Mouse (Mus musculus): ENCODE data around the gene Lsamp.

Gene Lsamp

GRCm38 (mm10) chr16:40271859-40272258 lies 287.7 kb downstream of the Lsamp start:
- DNase-seq (ENCODE audit: low spot score) = no peak

GRCm38 (mm10) chr16:40290132-40290531 lies 306.0 kb downstream of the Lsamp start:
- no peak for DNase-seq (ENCODE audit: low spot score)

- no peak for DNase-seq (ENCODE audit: low spot score)
These were observed 310.2 kb downstream of the Lsamp start for GRCm38 (mm10) chr16:40294296-40294882.

DNA sequence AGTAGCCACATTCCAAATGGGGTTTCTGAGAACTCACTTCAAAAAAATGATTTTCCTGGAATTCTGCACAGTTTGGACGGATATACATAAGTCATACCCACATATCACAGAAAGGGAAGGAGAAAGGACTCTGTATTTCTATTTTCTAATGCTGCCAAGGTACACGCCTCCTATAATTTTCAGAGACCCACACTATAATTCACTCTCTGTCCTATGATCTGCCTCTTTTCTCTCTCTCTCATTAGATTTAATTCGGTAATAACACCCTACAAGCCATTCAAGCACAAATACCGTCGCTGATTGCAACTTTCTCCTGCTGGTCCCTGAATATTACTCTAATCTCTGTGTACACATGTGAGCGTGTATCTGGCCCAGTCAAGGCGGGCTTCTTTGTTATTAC lies 311.1 kb downstream of the Lsamp start:
- no peak for DNase-seq (ENCODE audit: low spot score)

DNA sequence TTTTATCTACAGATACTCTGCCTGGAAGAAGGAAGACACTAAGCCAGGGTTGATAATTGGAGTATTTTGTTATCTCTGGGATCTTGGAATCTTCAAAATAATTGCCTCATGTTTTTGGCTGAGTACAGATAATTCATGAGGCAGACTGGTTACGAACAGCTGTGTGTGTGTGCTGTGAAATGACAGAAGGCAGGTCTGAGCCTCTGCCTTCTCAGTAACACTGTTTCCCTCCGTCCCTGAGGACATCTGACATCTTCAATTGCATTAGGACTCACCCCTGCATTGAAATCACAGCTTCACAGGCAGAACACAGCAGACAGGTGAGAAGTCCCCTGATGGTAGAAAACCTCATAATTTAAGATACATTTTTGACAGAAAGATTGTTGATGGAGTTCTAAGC lies 323.5 kb downstream of the Lsamp start:
- DNase-seq (ENCODE audit: low spot score) = no peak

- DNase-seq (ENCODE audit: low spot score) = no peak
These were observed 332.0 kb downstream of the Lsamp start for GRCm38 (mm10) chr16:40316199-40316598.

DNA sequence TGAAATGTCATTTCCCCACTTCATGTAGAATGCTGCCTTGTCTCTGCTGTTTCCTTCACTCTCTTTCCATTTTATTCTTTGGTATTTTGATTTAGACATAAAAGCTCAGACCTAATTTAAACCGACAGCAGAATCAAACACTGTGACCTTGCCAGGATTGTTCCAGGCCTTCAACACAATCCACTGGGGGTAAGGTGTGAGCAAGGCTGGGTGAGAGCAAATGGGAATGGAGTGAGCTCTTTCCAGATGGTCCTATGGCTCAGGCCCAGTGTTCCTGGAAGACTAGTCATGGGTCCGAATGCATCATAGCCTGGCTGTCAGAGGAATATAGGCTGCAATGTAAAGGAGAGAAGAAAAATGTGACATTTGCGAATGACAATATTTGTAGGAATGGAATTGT lies 340.6 kb downstream of the Lsamp start:
- DNase-seq (ENCODE audit: low spot score) = no peak

DNA sequence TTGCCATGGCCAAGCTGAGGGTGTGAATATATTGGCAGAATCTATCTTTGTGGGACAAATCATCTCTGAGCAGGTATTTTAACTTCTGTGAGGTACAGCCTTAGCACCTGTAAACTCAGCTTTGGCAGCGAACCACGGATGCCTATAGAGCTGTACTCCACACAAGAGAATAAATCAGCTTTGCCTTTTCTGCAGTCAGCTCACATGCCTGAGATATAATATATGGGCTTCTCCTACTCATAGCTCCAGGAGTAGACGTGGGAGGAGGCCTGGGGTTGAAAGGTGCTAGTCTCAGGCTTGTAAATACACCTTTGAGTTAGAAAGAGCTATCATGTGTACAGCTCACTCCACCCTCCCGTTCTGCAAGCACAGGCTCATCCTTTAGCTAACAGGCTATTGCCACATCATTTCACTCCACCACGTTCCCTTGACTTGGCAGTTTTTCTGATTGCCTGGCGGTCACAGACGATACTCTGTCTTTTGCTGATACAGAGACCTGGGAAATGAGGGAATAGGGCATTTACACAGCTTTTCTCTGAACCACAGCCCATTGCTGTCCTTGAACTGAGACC lies 344.2 kb downstream of the Lsamp start:
- DNase-seq (ENCODE audit: low spot score) = no peak

DNA sequence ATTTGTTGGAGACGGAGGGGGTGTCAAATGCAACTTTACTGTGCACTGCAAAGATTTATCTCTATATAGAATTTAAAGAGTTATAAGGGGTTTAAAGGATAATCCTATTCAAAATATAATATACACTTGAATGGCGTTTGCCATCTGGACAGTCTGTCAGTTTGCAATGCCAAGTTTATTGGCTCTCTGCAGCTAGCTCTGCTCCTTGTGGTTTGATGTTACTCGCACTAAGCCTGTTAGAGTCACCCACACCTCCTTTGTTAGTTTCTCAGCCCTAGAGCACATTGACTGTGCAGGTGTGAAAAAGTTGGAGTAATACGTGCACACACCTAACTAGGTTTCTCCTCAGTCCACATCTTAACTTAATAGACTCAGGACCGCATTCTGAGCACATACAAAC lies 385.5 kb downstream of the Lsamp start:
- DNase-seq (ENCODE audit: low spot score) = no peak

- no peak for DNase-seq (ENCODE audit: low spot score)
These were observed 387.1 kb downstream of the Lsamp start for GRCm38 (mm10) chr16:40371291-40371690.

DNA sequence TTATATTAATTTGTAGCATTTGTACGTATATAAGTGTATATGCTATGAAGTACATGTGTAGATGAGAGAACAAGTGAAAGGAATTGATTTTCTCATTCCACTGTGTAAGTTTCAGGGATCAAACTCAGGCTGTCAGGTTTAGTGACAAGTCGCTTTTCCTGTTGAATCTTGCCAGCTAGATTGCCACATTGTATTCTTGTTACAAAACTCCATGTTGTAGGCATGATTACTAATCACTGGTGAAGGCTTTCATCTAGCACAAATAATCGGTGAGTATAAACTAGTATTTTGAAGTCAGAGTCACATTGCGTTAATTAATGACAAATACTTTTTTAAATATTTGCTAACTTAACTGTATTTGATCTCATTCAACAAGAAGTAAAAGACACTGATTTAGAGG lies 391.2 kb downstream of the Lsamp start:
- no peak for DNase-seq (ENCODE audit: low spot score)

- DNase-seq (ENCODE audit: low spot score) = no peak
These were observed 393.1 kb downstream of the Lsamp start for GRCm38 (mm10) chr16:40377129-40377799.

DNA sequence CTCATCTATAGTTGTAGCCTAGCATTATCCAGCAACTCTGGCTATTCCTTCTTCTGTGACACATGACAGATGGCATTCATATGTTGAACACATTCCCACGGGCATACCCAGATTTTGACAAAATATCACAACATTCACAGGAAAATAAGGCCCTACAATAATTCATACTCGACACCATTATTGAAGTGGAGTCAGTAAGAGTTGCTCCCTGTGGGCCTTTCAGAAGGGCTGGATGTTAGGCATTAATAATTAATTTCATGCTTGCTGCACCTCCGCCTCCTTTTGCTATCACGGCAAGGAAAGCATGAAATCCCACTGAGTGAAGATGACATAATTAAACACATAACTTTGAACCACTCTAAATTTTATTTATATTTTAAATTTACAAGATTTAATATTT lies 407.9 kb downstream of the Lsamp start:
- DNase-seq (ENCODE audit: low spot score) = no peak

DNA sequence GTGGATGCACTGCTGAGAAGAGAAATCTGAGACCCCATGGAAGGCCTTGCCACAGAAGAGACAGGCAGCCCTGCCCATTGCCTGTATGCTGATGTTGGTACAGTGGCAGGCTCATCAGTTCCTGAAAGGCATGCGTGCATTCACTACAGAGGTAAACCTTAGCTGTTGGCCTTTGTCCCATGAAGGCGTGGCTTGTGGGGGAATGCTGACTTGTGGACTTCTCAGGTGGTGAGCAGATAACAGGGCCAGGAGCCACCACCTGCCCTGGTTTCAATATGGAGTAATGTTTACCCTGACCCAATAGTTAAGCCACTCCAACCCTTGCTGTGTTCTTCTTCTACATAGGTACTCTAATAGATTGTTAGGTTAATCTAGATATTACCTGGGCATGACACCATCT lies 415.4 kb downstream of the Lsamp start:
- no peak for DNase-seq (ENCODE audit: low spot score)

DNA sequence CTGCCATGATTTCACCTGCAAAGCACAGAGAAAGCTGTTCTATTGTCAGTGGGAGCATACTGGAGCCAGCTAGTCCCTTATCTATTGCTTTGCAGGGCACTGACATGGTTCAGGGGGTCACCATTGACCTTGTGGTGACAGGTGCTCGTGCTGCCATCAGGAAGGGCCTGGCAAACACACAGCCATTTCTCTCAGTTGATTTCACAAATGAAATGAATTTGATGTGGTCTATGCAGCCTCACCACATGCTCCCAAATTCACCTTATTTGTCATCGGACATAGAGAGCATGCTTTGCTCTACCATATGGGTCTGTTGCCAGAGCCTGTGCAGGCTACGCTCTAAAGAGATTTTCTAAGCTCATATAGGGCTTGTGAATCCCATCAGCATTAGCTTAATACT lies 450.1 kb downstream of the Lsamp start:
- DNase-seq (ENCODE audit: low spot score) = no peak

DNA sequence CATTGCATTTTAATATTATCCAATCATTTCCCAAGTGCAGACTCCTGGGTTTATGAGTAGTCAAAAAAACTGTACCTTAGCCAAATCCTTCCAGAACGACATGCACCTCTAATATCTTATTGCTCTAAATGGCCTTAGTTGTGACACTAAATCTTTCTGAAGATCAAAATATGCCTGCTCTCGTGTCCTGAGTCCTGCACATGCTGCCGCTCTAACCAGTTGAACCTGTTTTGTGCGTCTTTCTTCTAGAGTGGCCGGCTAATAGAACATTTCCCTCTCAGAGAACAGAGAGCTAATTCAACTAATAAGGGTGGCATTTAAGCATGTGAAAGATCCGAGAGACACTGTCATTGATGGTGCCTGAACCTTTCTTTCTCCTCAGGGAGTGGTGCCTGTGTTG lies 452.3 kb downstream of the Lsamp start:
- DNase-seq (ENCODE audit: low spot score) = no peak

DNA sequence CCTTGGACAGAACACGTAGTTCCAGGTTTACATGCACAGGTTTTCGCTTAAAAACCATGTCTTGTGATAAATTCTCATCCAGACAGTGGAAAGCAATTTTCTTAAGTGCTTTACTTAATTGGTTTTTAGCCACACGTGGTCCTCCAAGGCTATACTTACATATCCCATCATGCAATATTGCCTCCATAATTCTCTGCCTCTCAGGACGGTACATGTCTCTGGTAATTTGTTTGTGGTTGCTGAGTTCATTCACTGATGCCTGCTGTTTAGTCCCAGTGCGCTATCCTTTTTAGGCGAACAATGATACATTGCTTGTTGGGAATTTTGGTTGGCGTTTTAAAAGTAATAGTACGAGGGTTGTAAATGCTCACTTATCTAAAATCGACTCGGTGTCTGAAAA lies 453.7 kb downstream of the Lsamp start:
- DNase-seq (ENCODE audit: low spot score) = no peak

DNA sequence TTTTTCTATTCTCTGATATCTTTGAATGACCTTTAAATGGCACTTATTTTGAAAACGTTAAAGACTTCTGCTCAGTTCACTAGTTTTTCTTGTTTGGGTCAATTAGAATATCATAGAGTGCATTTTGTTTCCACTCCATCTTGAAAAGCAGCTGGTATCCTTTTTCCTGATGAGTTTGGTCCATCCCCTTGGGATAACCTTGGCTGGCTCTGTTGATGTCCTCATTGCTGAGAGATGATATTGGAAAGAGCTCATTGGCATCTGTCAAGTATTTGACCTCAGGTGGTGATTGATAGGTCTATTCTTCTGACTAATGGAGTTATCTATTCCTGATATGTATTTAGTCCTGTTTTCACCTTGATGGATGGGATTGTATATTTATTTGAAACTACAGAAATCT lies 454.7 kb downstream of the Lsamp start:
- no peak for DNase-seq (ENCODE audit: low spot score)

DNA sequence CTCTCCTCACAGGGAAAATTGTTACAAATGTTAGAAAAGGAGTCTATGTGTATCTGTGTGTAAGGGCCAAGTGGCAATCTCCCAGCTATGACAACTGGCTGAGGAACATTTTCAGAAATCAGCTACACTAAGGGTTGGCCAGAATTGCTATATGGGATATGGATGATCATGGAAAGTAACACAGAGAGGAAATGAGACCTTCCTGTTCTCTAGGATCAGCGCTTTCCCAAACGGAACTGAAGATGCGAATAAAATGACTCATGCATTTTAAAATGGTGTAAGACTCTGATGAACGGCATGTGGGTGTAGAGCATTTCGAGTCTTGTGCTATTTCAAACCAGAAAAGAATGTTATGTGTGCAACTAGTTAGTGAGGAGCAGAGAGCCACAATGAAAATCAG lies 462.4 kb downstream of the Lsamp start:
- DNase-seq (ENCODE audit: low spot score) = no peak

- DNase-seq (ENCODE audit: low spot score) = no peak
These were observed 479.4 kb downstream of the Lsamp start for GRCm38 (mm10) chr16:40463411-40464058.

DNA sequence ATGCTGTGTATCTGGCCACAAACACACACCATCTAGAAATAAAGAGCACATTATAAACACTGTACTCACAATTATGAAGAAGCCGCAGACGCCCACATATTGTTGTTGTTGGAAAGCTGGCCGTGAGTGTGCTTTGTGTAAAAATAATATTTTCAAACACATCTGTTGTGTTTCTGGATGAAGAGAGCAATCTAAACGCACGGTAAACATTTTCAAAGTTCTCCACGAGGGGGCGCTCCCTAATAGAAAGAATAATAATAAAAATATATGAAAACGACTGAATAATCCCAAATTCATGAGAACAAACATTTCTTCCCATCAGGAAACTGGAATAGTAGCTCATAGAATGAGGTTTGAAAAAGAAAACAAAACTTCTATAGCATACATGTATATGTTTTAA lies 482.4 kb downstream of the Lsamp start:
- DNase-seq (ENCODE audit: low spot score) = no peak

- no peak for DNase-seq (ENCODE audit: low spot score)
These were observed 486.8 kb downstream of the Lsamp start for GRCm38 (mm10) chr16:40470946-40471345.

DNA sequence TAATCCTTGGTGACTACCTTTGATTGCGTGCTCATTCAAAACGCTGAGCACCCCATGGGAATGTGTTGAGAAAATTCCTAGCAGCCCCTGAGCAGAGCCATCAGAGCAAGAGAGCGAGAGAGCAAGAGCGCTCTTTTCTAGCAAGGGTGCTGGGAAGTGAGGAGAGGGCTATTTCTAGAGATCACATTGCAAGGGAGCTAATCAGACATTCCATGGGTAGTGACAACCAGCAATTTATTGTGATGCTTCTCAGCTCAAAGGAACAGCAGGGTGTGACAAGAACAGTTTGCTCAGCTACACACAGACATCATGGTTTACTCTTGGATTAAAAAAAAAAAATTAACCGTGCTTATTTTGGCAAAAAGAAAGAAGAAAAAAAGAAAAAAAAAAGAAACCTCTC lies 487.8 kb downstream of the Lsamp start:
- no peak for DNase-seq (ENCODE audit: low spot score)
